ENCODE assay signal across 16 mouse cellular contexts in genomic region chr9:66261741-66262140, GRCm38 (mm10).
DNase-seq lines count a peak whose midpoint lies in the region.
"Had no signal": no experiment of that assay in that cellular context is flagged by ENCODE, and none has a peak within 500 bp of the region (broad histone marks: within the 10 kb centered on the region; RNA-seq: fewer than 3 reads in every experiment).

No protein-coding gene starts in this region.

- DNase-seq in adrenal gland, postnatal 36 days, result peak; percentile 38 to 46
- DNase-seq in adrenal gland, adult 2 months, result no peak
- peak; percentile 28 for DNase-seq in kidney, adult 11 months
- DNase-seq in kidney, adult 9 months, result no peak
- DNase-seq in kidney, postnatal 10 days, result peak; percentile 40
- no peak for DNase-seq in kidney, postnatal 14 days
- peak; percentile 54 for DNase-seq in 416B (ENCODE audit: low read depth)
- no peak for DNase-seq in ovary, postnatal 14 days (ENCODE audit: low spot score)
- DNase-seq: adrenal gland, adult 8-10 months; adrenal gland, postnatal 14 days; cerebellum, adult 11-12 months; cerebellum, adult 2 months; cerebellum, adult 9-10 months; cerebellum, postnatal 10 days; cerebellum, postnatal 25 days; forebrain, postnatal 0 days had no signal

Comparison
In these comparisons a context has a peak if more than half of its experiments do, and no peak if none do; other contexts are left out.
1. DNase-seq: peak in adrenal gland, postnatal 36 days (2 of 2), kidney, adult 11 months (single experiment), kidney, postnatal 10 days (single experiment) and 416B (single experiment); none in adrenal gland, adult 2 months (single experiment), kidney, adult 9 months (single experiment), kidney, postnatal 14 days (single experiment) and ovary, postnatal 14 days (single experiment).